Comparison of ENCODE assay signal across 9 mouse cellular contexts in genomic region chr2:163800832-163801231, GRCm38 (mm10). TPM values are rescaled to one million over a fixed set of nuclear protein-coding genes. Genes with fewer than 3 reads are reported as not detected.
DNase-seq lines count a peak whose midpoint lies in the region; ATAC-seq and TF ChIP-seq lines count a peak whose summit lies in the region.
"Had no signal": no experiment of that assay in that cellular context is flagged by ENCODE, and none has a peak within 500 bp of the region (broad histone marks: within the 10 kb centered on the region; RNA-seq: fewer than 3 reads in every experiment).

No protein-coding gene starts in this region.

- POLR2A ChIA-PET in Patski (lab: Charles Lee), result interaction anchor here (1.2 to 1.8 kb wide), 2 partner anchors 22 to 36 kb away, joined by 4 to 7 read pairs; no protein-coding TSS in a partner anchor

- H3ac ChIP-seq in myocyte (ENCODE audit: control insufficient read depth, insufficient read length), result no peak overlapping the region

- WGBS in midbrain, embryonic 10.5 days, result 54% methylated on average over 3 of the region's 3 CpGs
- 53% methylated on average over 3 of the region's 3 CpGs for WGBS in midbrain, embryonic 14.5 days
- WGBS in forebrain, embryonic 15.5 days, result 32% methylated on average over 3 of the region's 3 CpGs

- H3K4me2 ChIP-seq in midbrain, embryonic 14.5 days (ENCODE audit: low read length), result no peak overlapping the region
- H3K4me2 ChIP-seq in myocyte (ENCODE audit: low read depth), result peak overlapping the region; percentile 64
- no peak overlapping the region for H3K4me2 ChIP-seq in forebrain, embryonic 15.5 days (replicated peaks)
- H3K4me2 ChIP-seq: hindbrain, embryonic 15.5 days had no signal

- no peaks in the 10 kb centered on the region for H3K27me3 ChIP-seq in midbrain, embryonic 10.5 days (ENCODE audit: low read depth, poor library complexity, severe bottlenecking)
- no peaks in the 10 kb centered on the region for H3K27me3 ChIP-seq in midbrain, embryonic 14.5 days (ENCODE audit: control insufficient read depth, insufficient read depth, low read length)
- H3K27me3 ChIP-seq in Patski (no peaks in the 10 kb centered on the region), myocyte (ENCODE audit: control insufficient read depth, insufficient read depth, insufficient read length) (no peaks in the 10 kb centered on the region)
- no peaks in the 10 kb centered on the region for H3K27me3 ChIP-seq in forebrain, embryonic 15.5 days
- H3K27me3 ChIP-seq: hindbrain, embryonic 15.5 days had no signal

- H3K4me1 ChIP-seq in midbrain, embryonic 10.5 days, result no peaks in the 10 kb centered on the region
- H3K4me1 ChIP-seq in midbrain, embryonic 14.5 days (ENCODE audit: control insufficient read depth, insufficient read depth, low read length), result no peaks in the 10 kb centered on the region
- no peaks in the 10 kb centered on the region for H3K4me1 ChIP-seq in forebrain, embryonic 15.5 days
- H3K4me1 ChIP-seq: hindbrain, embryonic 15.5 days had no signal

- H3K36me3 ChIP-seq in midbrain, embryonic 10.5 days, result no peaks in the 10 kb centered on the region
- H3K36me3 ChIP-seq in midbrain, embryonic 14.5 days (ENCODE audit: control insufficient read depth, insufficient read depth, low read length), result no peaks in the 10 kb centered on the region
- H3K36me3 ChIP-seq in myocyte (ENCODE audit: control insufficient read depth, insufficient read depth), result no peaks in the 10 kb centered on the region
- H3K36me3 ChIP-seq in forebrain, embryonic 15.5 days, result no peaks in the 10 kb centered on the region
- H3K36me3 ChIP-seq: hindbrain, embryonic 15.5 days had no signal

- no peak for TF ChIP-seq POLR2A in myocyte (IDR thresholded peaks at IDR 0.05; ENCODE audit: insufficient read length, low read depth)

- H3K4me3 ChIP-seq in midbrain, embryonic 10.5 days, result no peak overlapping the region
- no peak overlapping the region for H3K4me3 ChIP-seq in midbrain, embryonic 14.5 days (replicated peaks; ENCODE audit: low read depth, low read length)
- no peak overlapping the region for H3K4me3 ChIP-seq in myocyte
- no peak overlapping the region for H3K4me3 ChIP-seq in forebrain, embryonic 15.5 days
- H3K4me3 ChIP-seq: hindbrain, embryonic 15.5 days had no signal

- no peaks in the 10 kb centered on the region for H3K9me3 ChIP-seq in midbrain, embryonic 10.5 days (replicated peaks)
- H3K9me3 ChIP-seq in midbrain, embryonic 14.5 days (ENCODE audit: control insufficient read depth, low read length), result no peaks in the 10 kb centered on the region
- H3K9me3 ChIP-seq in forebrain, embryonic 15.5 days, result no peaks in the 10 kb centered on the region
- H3K9me3 ChIP-seq: hindbrain, embryonic 15.5 days had no signal

- no peak overlapping the region for H3K9ac ChIP-seq in midbrain, embryonic 14.5 days (replicated peaks; ENCODE audit: low read length)
- no peak overlapping the region for H3K9ac ChIP-seq in forebrain, embryonic 15.5 days (replicated peaks)
- H3K9ac ChIP-seq: hindbrain, embryonic 15.5 days had no signal

- no peak for TF ChIP-seq CTCF in Patski (IDR thresholded peaks at IDR 0.05)

- H3K79me2 ChIP-seq in myocyte (ENCODE audit: control insufficient read depth, insufficient read depth), result no peaks in the 10 kb centered on the region

- no peak overlapping the region for H3K27ac ChIP-seq in midbrain, embryonic 10.5 days (replicated peaks)
- no peak overlapping the region for H3K27ac ChIP-seq in midbrain, embryonic 14.5 days (replicated peaks; ENCODE audit: low read depth, low read length)
- no peak overlapping the region for H3K27ac ChIP-seq in forebrain, embryonic 15.5 days (replicated peaks)
- H3K27ac ChIP-seq: hindbrain, embryonic 15.5 days had no signal

- CTCF ChIA-PET in Patski (lab: Charles Lee), result interaction anchor here (1.2 to 4.2 kb wide), 4 partner anchors 12 to 22 kb away, joined by 5 to 25 read pairs (median 10); no protein-coding TSS in a partner anchor

- ATAC-seq in midbrain, embryonic 14.5 days (ENCODE audit: low FRiP score, low TSS enrichment), result no peak
- ATAC-seq in Patski, result peak; percentile 79
- no peak for ATAC-seq in forebrain, embryonic 15.5 days (replicated peaks)

- in situ Hi-C loops in Patski (cut with MboI; ENCODE audit: low pct_unique_long_range_greater_than_20kb), result no loop called here

- DNase-seq in midbrain, embryonic 10.5 days (ENCODE audit: low spot score), result peak; percentile 21
- no peak for DNase-seq in midbrain, embryonic 14.5 days
- peak; percentile 100 for DNase-seq in Patski (ENCODE audit: low read depth, low spot score)
- DNase-seq in gastrocnemius, postnatal 25 days, result peak; percentile 70
- DNase-seq in right cerebral cortex, adult 18-20 months, result no peak
- no peak for DNase-seq in urinary bladder, postnatal 4 days (ENCODE audit: low spot score in 2 of 2)

TF ChIP-seq in myocyte, 11 proteins besides CTCF, POLR2A, EP300 and RAD21:
- TF ChIP-seq SRF (IDR thresholded peaks at IDR 0.05; ENCODE audit: control insufficient read depth, insufficient read length, low read depth), result no peak
- TF ChIP-seq TCF3 (IDR thresholded peaks at IDR 0.05; ENCODE audit: insufficient read length, low read depth), result peak; percentile 27
- peak; percentile 61 for TF ChIP-seq TCF12 (IDR thresholded peaks at IDR 0.05; ENCODE audit: insufficient read depth, poor library complexity, severe bottlenecking)
- TF ChIP-seq POLR2AphosphoS2 (IDR thresholded peaks at IDR 0.05; ENCODE audit: insufficient read length, low read depth), result no peak
- TF ChIP-seq E2F4 (IDR thresholded peaks at IDR 0.05; ENCODE audit: insufficient read depth), result no peak
- TF ChIP-seq CEBPB (IDR thresholded peaks at IDR 0.05; ENCODE audit: insufficient read depth, poor library complexity, severe bottlenecking), result 0 out of 2 replicates have a peak, but pooled peaks have one; percentile 22
- TF ChIP-seq USF1 (IDR thresholded peaks at IDR 0.05; ENCODE audit: low read depth), result no peak
- peak in 2 of 3 experiments; percentile 79 to 82 for TF ChIP-seq MYOD1 (IDR thresholded peaks at IDR 0.05; ENCODE audit: control insufficient read depth in 1 of 3, insufficient read length in 2 of 3, low read depth in 2 of 3)
- TF ChIP-seq MYOG (IDR thresholded peaks at IDR 0.05; ENCODE audit: control insufficient read depth in 1 of 3, insufficient read depth in 1 of 3, insufficient read length in 2 of 3, low read depth in 2 of 3), result peak in 2 of 3 experiments; percentile 67 to 88

RNA-seq across cellular contexts. Expression of gene Ccn5, which starts 19.8 kb away (rescaled TPM):
- 0.39 and 0.60 TPM in 2 replicates for polyA plus RNA-seq in midbrain, embryonic 10.5 days (2016; fragmentation: Nextera tagmentation; extraction: Ambion mirVana)
- polyA plus RNA-seq in midbrain, embryonic 14.5 days (2014; fragmentation: Nextera tagmentation; extraction: Ambion mirVana), result 0.57 and 0.70 TPM in 2 replicates
- 143 TPM for polyA plus RNA-seq in Patski (2021)
- total RNA-seq in gastrocnemius, postnatal 25 days (2021), result 1 to 10 TPM in 1 of 2 experiments, under 1 TPM in 1; 0.20 to 1.3 TPM
- 2.0 TPM for polyA plus RNA-seq in myocyte (2012; fragmentation: generic; extraction: Trizol)
- polyA plus RNA-seq in forebrain, embryonic 15.5 days (2015; fragmentation: Nextera tagmentation; extraction: Ambion mirVana), result 0.14 and 0.25 TPM in 2 replicates

RNA-seq across cellular contexts. Expression of gene Ada, which starts 50.8 kb away (rescaled TPM):
- polyA plus RNA-seq in midbrain, embryonic 10.5 days (2016; fragmentation: Nextera tagmentation; extraction: Ambion mirVana), result 9.1 and 10.0 TPM in 2 replicates
- 2.8 and 3.4 TPM in 2 replicates for polyA plus RNA-seq in midbrain, embryonic 14.5 days (2014; fragmentation: Nextera tagmentation; extraction: Ambion mirVana)
- polyA plus RNA-seq in Patski (2021) (4.0 TPM), myocyte (2012; fragmentation: generic; extraction: Trizol) (0.60 TPM)
- total RNA-seq in gastrocnemius, postnatal 25 days (2021), result 1 to 10 TPM in 1 of 2 experiments, under 1 TPM in 1; 0.20 to 1.0 TPM
- 4.0 and 4.8 TPM in 2 replicates for polyA plus RNA-seq in forebrain, embryonic 15.5 days (2015; fragmentation: Nextera tagmentation; extraction: Ambion mirVana)

RNA-seq across cellular contexts. Expression of gene Kcnk15, which starts 52.6 kb away (rescaled TPM):
- not detected in 2 replicates for polyA plus RNA-seq in midbrain, embryonic 10.5 days (2016; fragmentation: Nextera tagmentation; extraction: Ambion mirVana)
- not detected in 2 replicates for polyA plus RNA-seq in midbrain, embryonic 14.5 days (2014; fragmentation: Nextera tagmentation; extraction: Ambion mirVana)
- not detected for polyA plus RNA-seq in Patski (2021)
- total RNA-seq in gastrocnemius, postnatal 25 days (2021), result not detected
- polyA plus RNA-seq in myocyte (2012; fragmentation: generic; extraction: Trizol), result not detected
- polyA plus RNA-seq in forebrain, embryonic 15.5 days (2015; fragmentation: Nextera tagmentation; extraction: Ambion mirVana), result not detected in 2 replicates

Comparison
In these comparisons a context has a peak if more than half of its experiments do, and no peak if none do; other contexts are left out.
1. DNase-seq: peak in midbrain, embryonic 10.5 days (single experiment), Patski (single experiment) and gastrocnemius, postnatal 25 days (single experiment); none in midbrain, embryonic 14.5 days (single experiment), right cerebral cortex, adult 18-20 months (single experiment) and urinary bladder, postnatal 4 days (0 of 2).
2. RNA of gene Ccn5, which starts 19.8 kb away (polyA plus RNA-seq): 143 TPM in Patski (single experiment); 2.0 TPM in myocyte (single experiment), 0.57 to 0.70 TPM in midbrain, embryonic 14.5 days, 0.39 to 0.60 TPM in midbrain, embryonic 10.5 days and 0.14 to 0.25 TPM in forebrain, embryonic 15.5 days; every median in the first group is over 10 times any median in the second.